Mouse (Mus musculus) A20 (cell line): Measurements from ENCODE around the gene Kif28.
"Not testable (repeated sequence)": the region's sequence is repeated elsewhere in the genome, so short reads cannot be mapped to it uniquely, and the experiment has no call there.

ENCODE experiments used
- DNase-seq: peaks from one replicate; pipeline ENCODE4 v3.0.0-alpha.2; 2011; ENCODE audit warnings: low read depth, low spot score

Kif28 gene

DNA sequence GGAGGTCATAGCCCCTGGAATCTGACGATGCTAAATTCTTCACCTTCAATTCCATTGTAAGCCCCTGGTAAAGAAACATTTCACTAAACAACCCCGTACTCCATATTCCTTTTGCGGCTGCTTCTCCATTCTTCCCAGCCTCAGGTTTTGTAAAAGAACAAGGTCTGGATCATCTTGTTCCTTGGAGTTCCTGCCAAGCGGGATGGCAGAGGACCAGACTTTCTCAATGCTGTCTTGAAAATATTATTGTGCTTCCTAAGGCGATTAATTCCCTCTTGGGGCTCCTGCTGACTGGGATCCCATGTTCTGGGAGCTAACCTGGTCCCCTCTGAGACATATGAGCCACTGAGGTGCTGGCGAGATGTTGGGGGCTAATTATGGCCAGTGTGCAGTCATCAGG, 39.9 kb downstream of the Kif28 start:
- DNase-seq = no peak

- DNase-seq = no peak
Measured at GRCm38 (mm10) chr1:179704150-179704549, 40.9 kb downstream of the Kif28 start.

- no peak for DNase-seq
Measured at GRCm38 (mm10) chr1:179689479-179689878, 55.6 kb downstream of the Kif28 start.

DNA sequence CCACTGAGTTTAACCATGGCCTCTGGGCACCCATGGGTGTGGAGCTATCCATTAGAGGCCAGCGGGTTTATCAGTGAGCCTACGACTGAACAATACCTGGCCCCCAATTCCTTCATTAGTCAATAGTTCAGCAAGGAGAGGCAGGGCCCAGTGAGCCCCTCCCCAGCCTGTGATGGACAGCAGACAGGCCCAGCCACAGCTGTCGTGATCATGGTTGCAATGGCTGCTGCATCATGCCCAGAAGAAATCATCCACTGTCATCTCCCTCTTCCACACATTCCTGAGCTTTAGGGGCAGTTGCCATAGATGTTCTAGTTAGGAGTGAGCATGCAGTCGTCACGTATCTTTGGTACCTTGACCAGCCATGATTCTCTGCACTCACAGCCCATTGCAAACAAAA, 56.2 kb downstream of the Kif28 start:
- DNase-seq = no peak

DNA sequence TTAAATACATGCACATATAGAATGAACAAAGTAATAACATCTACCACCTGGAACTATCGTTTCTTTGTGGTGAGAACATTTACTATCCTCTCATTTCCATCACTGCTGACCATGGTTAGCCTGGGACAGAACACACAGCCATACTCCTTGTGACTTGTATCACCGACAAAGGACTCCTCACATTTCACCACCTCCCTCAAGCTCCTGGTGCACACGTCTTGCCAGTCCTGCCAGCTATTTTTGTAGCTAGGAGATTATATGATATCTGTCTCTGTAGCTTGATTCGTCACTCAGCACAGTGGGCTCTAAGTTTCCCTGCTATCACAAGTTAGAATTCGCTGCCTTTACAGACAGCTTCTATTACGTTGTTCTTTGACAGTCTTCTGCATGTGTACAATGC, 56.7 kb downstream of the Kif28 start:
- DNase-seq = no peak

DNA sequence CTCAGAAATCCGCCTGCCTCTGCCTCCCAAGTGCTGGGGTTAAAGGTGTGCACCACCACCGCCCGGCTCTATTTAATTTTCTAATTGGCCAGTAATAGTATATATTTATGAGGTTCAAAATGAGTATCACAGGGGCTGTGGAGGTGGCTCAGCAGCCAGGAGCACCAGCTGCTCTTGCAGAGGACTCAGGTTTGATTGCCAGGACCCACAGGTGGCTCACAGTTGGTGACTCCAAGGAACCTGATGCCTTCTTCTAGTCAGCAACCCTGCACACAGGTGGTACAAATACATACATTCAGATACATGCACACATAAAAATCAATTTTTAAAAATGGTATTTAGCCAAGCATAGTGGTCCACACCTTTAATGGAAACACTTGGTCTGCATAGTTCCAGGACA, 57.1 kb downstream of the Kif28 start:
- DNase-seq = no peak

GRCm38 (mm10) chr1:179687305-179687704, 57.8 kb downstream of the Kif28 start:
- DNase-seq = no peak

DNA sequence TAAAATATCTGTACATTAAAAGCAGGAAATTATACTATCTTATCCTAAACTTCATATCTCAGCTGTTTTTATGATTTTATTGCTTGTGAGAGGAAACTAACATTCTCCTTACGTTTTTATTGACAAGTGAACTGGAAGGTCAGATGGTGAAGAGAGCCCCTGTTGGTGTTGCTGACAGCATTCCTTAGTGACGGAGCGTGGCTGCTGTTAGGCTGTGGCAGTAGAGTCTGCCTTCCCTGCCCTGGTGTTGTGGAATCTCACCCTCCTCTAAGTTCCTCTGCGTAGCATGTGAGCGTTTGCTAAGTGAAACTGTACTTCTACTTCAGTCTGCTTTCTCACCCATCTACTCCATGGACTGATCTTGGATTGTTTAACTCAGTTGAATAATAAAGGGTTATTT, 58.3 kb downstream of the Kif28 start:
- DNase-seq = no peak

GRCm38 (mm10) chr1:179686348-179686747, 58.7 kb downstream of the Kif28 start:
- DNase-seq = no peak

GRCm38 (mm10) chr1:179682753-179683152, 62.3 kb downstream of the Kif28 start:
- not testable (repeated sequence) for DNase-seq

DNA sequence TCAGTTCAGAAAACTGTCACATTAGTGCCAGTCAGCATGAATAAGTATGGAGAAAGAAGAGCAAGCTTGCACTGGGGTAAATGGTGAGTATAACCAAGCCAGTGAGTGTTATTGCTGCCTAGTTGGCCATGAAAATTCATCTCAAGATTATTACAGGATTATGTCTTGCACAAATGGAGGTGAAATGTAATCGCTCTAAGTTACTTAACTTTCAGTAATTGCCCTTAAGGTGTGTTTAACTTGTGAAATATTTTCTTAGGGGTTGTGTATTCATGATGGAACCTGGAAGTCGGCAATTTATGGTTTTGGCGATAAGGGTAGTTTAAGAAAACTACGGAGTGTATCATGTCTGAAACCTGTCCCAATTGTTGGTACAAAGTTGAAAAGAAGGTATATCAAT, 65.7 kb downstream of the Kif28 start:
- DNase-seq = no peak

DNA sequence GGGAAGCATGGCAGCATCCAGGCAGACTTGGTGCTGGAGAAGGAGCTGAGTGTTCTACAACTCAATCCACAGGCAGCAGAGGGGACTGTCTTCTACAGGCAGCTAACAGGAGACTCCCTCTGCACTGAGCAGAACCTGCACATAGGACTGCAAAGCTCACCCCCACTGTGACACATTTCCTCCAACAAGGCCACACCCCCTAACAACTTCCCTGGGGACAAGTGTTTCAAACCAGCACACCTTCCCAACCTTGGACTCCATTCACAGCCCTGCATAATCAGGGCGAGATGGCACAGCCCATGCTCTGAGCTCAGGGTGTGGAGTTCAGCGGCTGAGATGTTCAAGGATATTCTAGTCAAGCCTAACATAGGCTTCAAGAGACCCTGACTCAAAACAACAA, 68.0 kb downstream of the Kif28 start:
- DNase-seq = no peak

- no peak for DNase-seq
Measured at GRCm38 (mm10) chr1:179674355-179674754, 70.7 kb downstream of the Kif28 start.

- peak; percentile 69 for DNase-seq
Measured at GRCm38 (mm10) chr1:179668836-179669537, 76.1 kb downstream of the Kif28 start.

DNA sequence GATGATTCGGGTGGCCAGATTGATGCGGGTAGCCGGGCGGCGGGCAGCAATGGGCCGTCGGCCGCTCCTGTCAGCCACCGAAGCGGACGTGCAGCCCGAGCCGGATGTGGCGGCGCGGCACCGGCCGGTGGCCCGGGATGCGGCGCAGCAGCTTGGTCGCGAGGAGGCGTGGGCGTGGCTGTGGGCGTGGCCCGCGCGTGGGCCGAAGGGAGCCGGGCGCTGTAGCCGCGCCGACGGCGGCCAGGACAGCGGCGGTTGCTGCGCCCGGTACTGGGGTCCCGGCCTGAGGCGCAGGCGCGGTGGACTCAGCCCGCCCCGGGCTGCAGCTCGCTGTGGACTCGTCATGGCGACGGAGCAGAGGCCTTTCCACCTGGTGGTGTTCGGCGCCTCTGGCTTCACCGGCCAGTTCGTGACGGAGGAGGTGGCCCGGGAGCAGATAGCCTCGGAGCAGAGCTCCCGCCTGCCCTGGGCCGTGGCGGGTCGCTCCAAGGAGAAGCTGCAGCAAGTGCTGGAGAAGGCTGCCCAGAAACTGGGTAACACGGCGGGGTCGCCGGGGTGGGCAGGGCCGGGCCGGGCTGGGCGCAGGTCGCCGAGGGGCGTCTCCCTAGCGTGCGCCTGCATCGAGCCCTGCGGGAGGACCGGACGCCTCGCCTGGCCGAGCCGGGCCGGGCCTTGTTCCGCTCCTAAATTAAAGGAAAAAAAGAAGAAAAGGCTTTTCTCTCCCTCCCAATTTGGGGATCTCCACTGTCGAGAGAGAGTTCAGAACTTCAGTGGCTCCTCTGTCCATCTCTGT, 76.9 kb downstream of the Kif28 start, which contains the start of gene Sccpdh:
Sccpdh (plus strand) TSS at position 198 of the 793 bp plus-strand sequence.
- peak; percentile 87 for DNase-seq

GRCm38 (mm10) chr1:179667450-179667849, 77.6 kb downstream of the Kif28 start:
- DNase-seq = no peak

GRCm38 (mm10) chr1:179666971-179667370, 78.1 kb downstream of the Kif28 start:
- DNase-seq = no peak

GRCm38 (mm10) chr1:179664309-179664930, 80.7 kb downstream of the Kif28 start:
- no peak for DNase-seq

GRCm38 (mm10) chr1:179663065-179663464, 82.0 kb downstream of the Kif28 start:
- no peak for DNase-seq

DNA sequence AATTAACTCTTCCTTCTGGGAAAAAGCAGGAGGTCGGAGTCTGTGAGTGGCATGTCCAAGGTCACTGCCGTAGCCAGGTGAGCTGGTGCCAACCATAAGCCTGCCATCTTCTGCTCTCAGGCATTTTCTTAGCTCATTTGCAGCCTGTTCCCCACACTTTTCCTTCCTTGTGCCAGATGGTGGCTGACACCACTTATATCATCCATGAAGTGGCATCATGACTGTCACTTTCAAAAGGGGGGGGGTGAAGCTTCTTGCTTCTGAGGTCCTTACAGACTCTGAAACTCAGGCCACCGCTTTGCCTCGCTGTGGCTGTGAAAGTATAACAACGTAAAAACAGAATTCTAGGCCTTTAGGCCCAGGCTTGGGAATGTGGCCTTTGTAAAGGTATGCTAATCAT, 93.8 kb downstream of the Kif28 start:
- DNase-seq = no peak

GRCm38 (mm10) chr1:179650284-179650683, 94.8 kb downstream of the Kif28 start:
- DNase-seq = no peak

- no peak for DNase-seq
Measured at GRCm38 (mm10) chr1:179649324-179649723, 95.7 kb downstream of the Kif28 start.

DNA sequence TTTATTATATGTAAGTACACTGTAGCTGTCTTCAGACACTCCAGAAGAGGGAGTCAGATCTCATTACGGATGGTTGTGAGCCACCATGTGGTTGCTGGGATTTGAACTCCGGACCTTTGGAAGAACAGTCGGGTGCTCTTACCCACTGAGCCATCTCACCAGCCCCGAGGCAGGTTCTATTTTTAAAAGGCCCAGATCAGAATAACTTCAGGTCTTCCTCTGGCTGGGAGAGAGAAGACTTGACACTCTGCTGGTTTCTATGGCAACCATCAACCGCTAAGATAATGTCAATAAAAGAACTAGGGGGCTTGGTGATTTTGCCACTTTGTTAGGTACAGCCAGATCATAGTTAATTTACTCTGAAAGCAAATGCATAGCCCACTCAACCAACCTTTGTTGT, 96.4 kb downstream of the Kif28 start:
- DNase-seq = not testable (repeated sequence)
